Mouse (Mus musculus): Measurements from ENCODE around the gene Cd3eap. TPM values are rescaled to one million over a fixed set of nuclear protein-coding genes. Genes with fewer than 3 reads are reported as not detected.

The Cd3eap gene
- polyA plus RNA-seq, 1 experiment from 2014 or later, result 16.4 TPM

DNA sequence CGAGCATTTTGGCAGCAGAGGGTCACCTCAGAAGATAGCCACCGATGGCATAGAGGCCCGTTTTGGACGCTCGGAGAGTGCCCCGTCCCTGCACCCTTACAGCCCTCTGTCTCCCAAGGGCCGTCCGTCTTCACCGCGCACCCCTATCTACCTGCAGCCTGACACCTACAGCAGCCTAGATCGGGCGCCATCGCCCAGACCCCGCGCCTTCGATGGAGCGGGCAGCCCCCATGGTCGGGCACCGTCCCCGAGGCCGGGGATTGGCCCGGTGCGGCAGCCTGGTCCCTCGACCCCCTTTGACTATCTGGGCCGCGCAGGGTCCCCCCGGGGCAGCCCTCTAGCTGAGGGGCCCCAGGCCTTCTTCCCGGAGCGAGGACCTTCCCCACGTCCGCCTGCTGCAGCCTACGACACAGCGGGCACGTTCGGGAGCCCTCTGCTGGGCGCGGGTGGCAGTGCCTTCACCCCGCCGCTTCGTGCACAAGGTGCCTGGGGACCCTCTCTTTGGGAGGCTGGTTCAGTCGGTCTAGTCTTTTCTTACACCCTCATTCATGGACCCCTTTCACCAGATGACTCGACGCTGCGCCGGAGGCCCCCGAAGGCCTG, 10.6 kb upstream of the Cd3eap start:
- 10% methylated on average over 46 of the region's 46 CpGs for WGBS
- Histone ChIP-seq H3K9me3 (ENCODE audit: control insufficient read depth, low read length) (no peaks in the 10 kb centered on the region), H3K36me3 (ENCODE audit: control insufficient read depth, insufficient read depth, low read length) (no peaks in the 10 kb centered on the region), H3K4me2 (ENCODE audit: low read length) (peak overlapping the region; percentile 69), H3K9ac (replicated peaks; ENCODE audit: low read length) (peak overlapping the region; percentile 57), H3K27me3 (ENCODE audit: control insufficient read depth, insufficient read depth, low read length) (no peaks in the 10 kb centered on the region), H3K27ac (replicated peaks; ENCODE audit: low read depth, low read length) (no peak overlapping the region), H3K4me1 (ENCODE audit: control insufficient read depth, insufficient read depth, low read length) (peaks cover 3% of the 10 kb centered on the region; the same call in 1 of the 2 replicates), H3K4me3 (replicated peaks; ENCODE audit: low read depth, low read length) (peak overlapping the region; percentile 41)
- ATAC-seq (ENCODE audit: low FRiP score, low TSS enrichment), result peak; percentile 84
- DNase-seq, result peak; percentile 88

- H3K9ac ChIP-seq (replicated peaks; ENCODE audit: low read length), result no peak overlapping the region
- H3K27ac ChIP-seq (replicated peaks; ENCODE audit: low read depth, low read length), result no peak overlapping the region
- H3K27me3 ChIP-seq (ENCODE audit: control insufficient read depth, insufficient read depth, low read length), result no peaks in the 10 kb centered on the region
- no peaks in the 10 kb centered on the region for H3K36me3 ChIP-seq (ENCODE audit: control insufficient read depth, insufficient read depth, low read length)
- H3K4me2 ChIP-seq (ENCODE audit: low read length), result no peak overlapping the region
- 29% methylated on average over 16 of the region's 16 CpGs for WGBS
- DNase-seq (no peak), ATAC-seq (ENCODE audit: low FRiP score, low TSS enrichment) (no peak)
- no peak overlapping the region for H3K4me3 ChIP-seq (replicated peaks; ENCODE audit: low read depth, low read length)
- no peaks in the 10 kb centered on the region for H3K9me3 ChIP-seq (ENCODE audit: control insufficient read depth, low read length)
- peaks cover 3% of the 10 kb centered on the region; the same call in 1 of the 2 replicates for H3K4me1 ChIP-seq (ENCODE audit: control insufficient read depth, insufficient read depth, low read length)
Observed at GRCm38 (mm10) chr7:19368380-19368779, 9.1 kb upstream of the Cd3eap start.

- H3K4me1 ChIP-seq (ENCODE audit: control insufficient read depth, insufficient read depth, low read length), result peaks cover 17% of the 10 kb centered on the region
- 82% methylated on average over 4 of the region's 4 CpGs for WGBS
Observed at GRCm38 (mm10) chr7:19365376-19365775, 6.1 kb upstream of the Cd3eap start.

GRCm38 (mm10) chr7:19363881-19364280, 4.6 kb upstream of the Cd3eap start:
- DNase-seq (peak; percentile 65), ATAC-seq (ENCODE audit: low FRiP score, low TSS enrichment) (no peak)
- Histone ChIP-seq H3K36me3 (ENCODE audit: control insufficient read depth, insufficient read depth, low read length) (no peaks in the 10 kb centered on the region), H3K4me3 (replicated peaks; ENCODE audit: low read depth, low read length) (no peak overlapping the region), H3K27ac (replicated peaks; ENCODE audit: low read depth, low read length) (no peak overlapping the region), H3K4me2 (ENCODE audit: low read length) (no peak overlapping the region), H3K9me3 (ENCODE audit: control insufficient read depth, low read length) (no peaks in the 10 kb centered on the region), H3K27me3 (ENCODE audit: control insufficient read depth, insufficient read depth, low read length) (0 out of 2 replicates have a peak, but pooled peaks cover 6% of the 10 kb centered on the region), H3K4me1 (ENCODE audit: control insufficient read depth, insufficient read depth, low read length) (peaks cover 19% of the 10 kb centered on the region), H3K9ac (replicated peaks; ENCODE audit: low read length) (no peak overlapping the region)
- 4% methylated on average over 18 of the region's 18 CpGs for WGBS

More at GRCm38 (mm10) chr7:19365376-19365775, 6.1 kb upstream of the Cd3eap start:
- Histone ChIP-seq H3K27me3 (ENCODE audit: control insufficient read depth, insufficient read depth, low read length) (0 out of 2 replicates have a peak, but pooled peaks cover 6% of the 10 kb centered on the region), H3K9me3 (ENCODE audit: control insufficient read depth, low read length) (no peaks in the 10 kb centered on the region), H3K36me3 (ENCODE audit: control insufficient read depth, insufficient read depth, low read length) (no peaks in the 10 kb centered on the region), H3K4me3 (replicated peaks; ENCODE audit: low read depth, low read length) (no peak overlapping the region), H3K4me2 (ENCODE audit: low read length) (no peak overlapping the region), H3K9ac (replicated peaks; ENCODE audit: low read length) (no peak overlapping the region), H3K27ac (replicated peaks; ENCODE audit: low read depth, low read length) (no peak overlapping the region)
- no peak for ATAC-seq (ENCODE audit: low FRiP score, low TSS enrichment)
- DNase-seq, result no peak

- no peak for ATAC-seq (ENCODE audit: low FRiP score, low TSS enrichment)
- DNase-seq, result no peak
- WGBS, result 16% methylated on average over 4 of the region's 4 CpGs
- Histone ChIP-seq H3K9ac (replicated peaks; ENCODE audit: low read length) (no peak overlapping the region), H3K9me3 (ENCODE audit: control insufficient read depth, low read length) (no peaks in the 10 kb centered on the region), H3K27me3 (ENCODE audit: control insufficient read depth, insufficient read depth, low read length) (0 out of 2 replicates have a peak, but pooled peaks cover 6% of the 10 kb centered on the region), H3K4me2 (ENCODE audit: low read length) (peak overlapping the region; percentile 97), H3K4me3 (replicated peaks; ENCODE audit: low read depth, low read length) (no peak overlapping the region), H3K27ac (replicated peaks; ENCODE audit: low read depth, low read length) (no peak overlapping the region), H3K4me1 (ENCODE audit: control insufficient read depth, insufficient read depth, low read length) (peaks cover 26% of the 10 kb centered on the region), H3K36me3 (ENCODE audit: control insufficient read depth, insufficient read depth, low read length) (peaks cover 3% of the 10 kb centered on the region)
Observed at GRCm38 (mm10) chr7:19362276-19362675, 3.0 kb upstream of the Cd3eap start.

- H3K4me2 ChIP-seq (ENCODE audit: low read length), result peak overlapping the region; percentile 97
- H3K4me3 ChIP-seq (replicated peaks; ENCODE audit: low read depth, low read length), result peak overlapping the region; percentile 70
- 13% methylated on average over 16 of the region's 16 CpGs for WGBS
- no peak overlapping the region for H3K9ac ChIP-seq (replicated peaks; ENCODE audit: low read length)
- ATAC-seq (ENCODE audit: low FRiP score, low TSS enrichment) (no peak), DNase-seq (peak; percentile 69)
- 0 out of 2 replicates have a peak, but pooled peaks cover 6% of the 10 kb centered on the region for H3K27me3 ChIP-seq (ENCODE audit: control insufficient read depth, insufficient read depth, low read length)
- H3K27ac ChIP-seq (replicated peaks; ENCODE audit: low read depth, low read length), result no peak overlapping the region
- peaks cover 8% of the 10 kb centered on the region for H3K36me3 ChIP-seq (ENCODE audit: control insufficient read depth, insufficient read depth, low read length)
- peaks cover 26% of the 10 kb centered on the region for H3K4me1 ChIP-seq (ENCODE audit: control insufficient read depth, insufficient read depth, low read length)
- H3K9me3 ChIP-seq (ENCODE audit: control insufficient read depth, low read length), result no peaks in the 10 kb centered on the region
Observed at GRCm38 (mm10) chr7:19361720-19362119, 2.4 kb upstream of the Cd3eap start.

DNA sequence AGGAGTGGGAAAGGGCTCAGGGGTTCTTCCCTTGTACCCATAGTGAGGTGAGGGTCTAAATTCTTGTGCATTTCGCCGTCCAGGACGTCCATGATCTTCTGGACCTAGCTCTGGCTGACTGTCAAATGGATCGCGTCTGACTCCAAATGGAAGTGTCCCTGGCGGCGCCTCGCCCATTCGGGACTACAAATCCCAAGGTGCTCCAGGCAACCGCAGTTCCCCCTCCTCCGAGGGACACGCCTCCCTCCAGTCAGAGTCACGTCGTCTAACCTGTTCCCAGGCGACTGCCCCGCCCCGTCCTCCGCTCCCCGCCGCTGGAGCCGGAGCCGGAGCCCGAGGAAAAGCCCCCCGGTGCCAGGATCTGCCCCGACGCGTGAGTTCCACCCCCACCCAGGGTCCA, 1.7 kb upstream of the Cd3eap start:
- DNase-seq (peak; percentile 89), ATAC-seq (ENCODE audit: low FRiP score, low TSS enrichment) (peak; percentile 59)
- H3K4me2 ChIP-seq (ENCODE audit: low read length), result peak overlapping the region; percentile 97
- H3K4me1 ChIP-seq (ENCODE audit: control insufficient read depth, insufficient read depth, low read length), result peaks cover 26% of the 10 kb centered on the region
- H3K36me3 ChIP-seq (ENCODE audit: control insufficient read depth, insufficient read depth, low read length), result peaks cover 16% of the 10 kb centered on the region
- under 1% methylated on average over 27 of the region's 27 CpGs for WGBS
- peak overlapping the region; percentile 38; the same call in 1 of the 2 replicates for H3K9ac ChIP-seq (replicated peaks; ENCODE audit: low read length)
- no peaks in the 10 kb centered on the region for H3K9me3 ChIP-seq (ENCODE audit: control insufficient read depth, low read length)
- 0 out of 2 replicates have a peak, but pooled peaks cover 6% of the 10 kb centered on the region for H3K27me3 ChIP-seq (ENCODE audit: control insufficient read depth, insufficient read depth, low read length)
- peak overlapping the region; percentile 70 for H3K4me3 ChIP-seq (replicated peaks; ENCODE audit: low read depth, low read length)
- H3K27ac ChIP-seq (replicated peaks; ENCODE audit: low read depth, low read length), result no peak overlapping the region

- Histone ChIP-seq H3K36me3 (ENCODE audit: control insufficient read depth, insufficient read depth, low read length) (peaks cover 21% of the 10 kb centered on the region), H3K27me3 (ENCODE audit: control insufficient read depth, insufficient read depth, low read length) (0 out of 2 replicates have a peak, but pooled peaks cover 6% of the 10 kb centered on the region), H3K9ac (replicated peaks; ENCODE audit: low read length) (peak overlapping the region; percentile 59; the same call in 1 of the 2 replicates), H3K9me3 (ENCODE audit: control insufficient read depth, low read length) (no peaks in the 10 kb centered on the region), H3K4me3 (replicated peaks; ENCODE audit: low read depth, low read length) (peak overlapping the region; percentile 70), H3K27ac (replicated peaks; ENCODE audit: low read depth, low read length) (no peak overlapping the region), H3K4me2 (ENCODE audit: low read length) (peak overlapping the region; percentile 97), H3K4me1 (ENCODE audit: control insufficient read depth, insufficient read depth, low read length) (peaks cover 26% of the 10 kb centered on the region)
- WGBS, result under 1% methylated on average over 45 of the region's 45 CpGs
- ATAC-seq (ENCODE audit: low FRiP score, low TSS enrichment) (peak; percentile 55), DNase-seq (peak; percentile 76)
Observed at GRCm38 (mm10) chr7:19359892-19360641, 784 bp upstream of the Cd3eap start.
